13 mouse cellular contexts compared by ENCODE assay signal in genomic region chr7:97012956-97013355, GRCm38 (mm10).
DNase-seq lines count a peak whose midpoint lies in the region; ATAC-seq and TF ChIP-seq lines count a peak whose summit lies in the region.
"Had no signal": no experiment of that assay in that cellular context is flagged by ENCODE, and none has a peak within 500 bp of the region (broad histone marks: within the 10 kb centered on the region; RNA-seq: fewer than 3 reads in every experiment).

No protein-coding gene starts in this region.

- peaks cover 1% of the 10 kb centered on the region for H3K36me3 ChIP-seq in heart, adult 2 months (ENCODE audit: control insufficient read depth, insufficient read depth, low read length)
- H3K36me3 ChIP-seq in heart, embryonic 12.5 days = 0 out of 2 replicates have a peak, but pooled peaks cover 4% of the 10 kb centered on the region
- no peaks in the 10 kb centered on the region for H3K36me3 ChIP-seq in stomach, postnatal 0 days (ENCODE audit: control insufficient read depth, insufficient read depth, low read length)
- no peaks in the 10 kb centered on the region for H3K36me3 ChIP-seq in hindbrain, embryonic 11.5 days (ENCODE audit: control insufficient read depth, insufficient read depth, low read length)
- H3K36me3 ChIP-seq: embryonic facial prominence, embryonic 12.5 days; forebrain, embryonic 12.5 days had no signal

- peaks cover 3% of the 10 kb centered on the region for H3K4me1 ChIP-seq in heart, adult 2 months (ENCODE audit: control insufficient read depth, insufficient read depth, low read length)
- H3K4me1 ChIP-seq in heart, embryonic 12.5 days (replicated peaks) = peaks cover 29% of the 10 kb centered on the region
- H3K4me1 ChIP-seq in stomach, postnatal 0 days (replicated peaks; ENCODE audit: control insufficient read depth, insufficient read depth) = no peaks in the 10 kb centered on the region
- no peaks in the 10 kb centered on the region for H3K4me1 ChIP-seq in hindbrain, embryonic 11.5 days (replicated peaks; ENCODE audit: control insufficient read depth, insufficient read depth, low read length)
- H3K4me1 ChIP-seq: embryonic facial prominence, embryonic 12.5 days; forebrain, embryonic 12.5 days had no signal

- intact Hi-C loops in heart, adult 2 months (cut with DNase I) = no loop called here

- 5% methylated on average over 3 of the region's 3 CpGs for WGBS in heart, adult 2 months
- WGBS in heart, embryonic 12.5 days = 11% methylated on average over 3 of the region's 3 CpGs
- 15% methylated on average over 3 of the region's 3 CpGs for WGBS in stomach, postnatal 0 days
- WGBS in hindbrain, embryonic 11.5 days = 87% methylated on average over 3 of the region's 3 CpGs

- no peak overlapping the region for H3K4me2 ChIP-seq in heart, embryonic 12.5 days
- no peak overlapping the region for H3K4me2 ChIP-seq in stomach, postnatal 0 days (replicated peaks; ENCODE audit: low read depth)
- H3K4me2 ChIP-seq in hindbrain, embryonic 11.5 days (replicated peaks; ENCODE audit: low read depth, low read length) = no peak overlapping the region
- H3K4me2 ChIP-seq: embryonic facial prominence, embryonic 12.5 days; forebrain, embryonic 12.5 days; liver, embryonic 11.5 days had no signal

- peak; percentile 32 to 43 for DNase-seq in heart, adult 2 months
- no peak for DNase-seq in heart, adult 11 months
- DNase-seq in kidney, postnatal 4 days = peak; percentile 10 to 11
- DNase-seq in stomach, postnatal 0 days (ENCODE audit: low spot score) = peak; percentile 26
- no peak for DNase-seq in hindbrain, embryonic 11.5 days (ENCODE audit: low spot score)
- DNase-seq in left cerebral cortex, adult 18-20 months (ENCODE audit: low spot score in 2 of 2) = no peak
- DNase-seq: cerebellum, adult 2 months; gastrocnemius, postnatal 14 days had no signal

- TF ChIP-seq EP300 in heart, adult 2 months (IDR thresholded peaks at IDR 0.05; ENCODE audit: insufficient read depth, low read depth, low read length) = no peak
- TF ChIP-seq EP300 in stomach, postnatal 0 days (optimal IDR thresholded peaks at IDR 0.05) = no peak

- ATAC-seq in heart, embryonic 12.5 days (ENCODE audit: insufficient number of reproducible peaks, low FRiP score) = peak; percentile 79; the same call in 1 of the 2 replicates
- ATAC-seq in stomach, postnatal 0 days (ENCODE audit: low FRiP score, low TSS enrichment) = no peak
- no peak for ATAC-seq in hindbrain, embryonic 11.5 days (ENCODE audit: low FRiP score)
- no peak for ATAC-seq in frontal cortex, adult (ENCODE audit: low TSS enrichment)

- no peak overlapping the region for H3K4me3 ChIP-seq in heart, adult 2 months
- no peak overlapping the region for H3K4me3 ChIP-seq in heart, embryonic 12.5 days
- H3K4me3 ChIP-seq in stomach, postnatal 0 days (ENCODE audit: low read depth, low read length) = no peak overlapping the region
- no peak overlapping the region for H3K4me3 ChIP-seq in hindbrain, embryonic 11.5 days (ENCODE audit: low read depth, low read length)
- H3K4me3 ChIP-seq: embryonic facial prominence, embryonic 12.5 days; forebrain, embryonic 12.5 days had no signal

- H3K27ac ChIP-seq in heart, adult 2 months = peak overlapping the region; percentile 27; the same call in 1 of the 2 replicates
- H3K27ac ChIP-seq in heart, embryonic 12.5 days (ENCODE audit: poor library complexity, severe bottlenecking) = peak overlapping the region; percentile 57; the same call in 1 of the 2 replicates
- no peak overlapping the region for H3K27ac ChIP-seq in stomach, postnatal 0 days (replicated peaks)
- no peak overlapping the region for H3K27ac ChIP-seq in hindbrain, embryonic 11.5 days (ENCODE audit: low read depth, low read length)
- H3K27ac ChIP-seq: embryonic facial prominence, embryonic 12.5 days; forebrain, embryonic 12.5 days had no signal

- H3K9me3 ChIP-seq in heart, embryonic 12.5 days (replicated peaks) = 0 out of 2 replicates have a peak, but pooled peaks cover 4% of the 10 kb centered on the region
- H3K9me3 ChIP-seq in stomach, postnatal 0 days (ENCODE audit: control insufficient read depth, low read length) = no peaks in the 10 kb centered on the region
- H3K9me3 ChIP-seq in hindbrain, embryonic 11.5 days (ENCODE audit: control insufficient read depth, low read length) = no peaks in the 10 kb centered on the region

- TF ChIP-seq POLR2A in heart, adult 2 months (IDR thresholded peaks at IDR 0.05; ENCODE audit: insufficient read depth, low read depth, low read length) = no peak

- no peak overlapping the region for H3K9ac ChIP-seq in heart, adult 2 months (ENCODE audit: low read depth, low read length)
- H3K9ac ChIP-seq in heart, embryonic 12.5 days = no peak overlapping the region
- no peak overlapping the region for H3K9ac ChIP-seq in stomach, postnatal 0 days (ENCODE audit: low read length)
- no peak overlapping the region for H3K9ac ChIP-seq in hindbrain, embryonic 11.5 days (ENCODE audit: low read depth, low read length)
- H3K9ac ChIP-seq: embryonic facial prominence, embryonic 12.5 days; forebrain, embryonic 12.5 days had no signal

- no peaks in the 10 kb centered on the region for H3K27me3 ChIP-seq in heart, adult 2 months (ENCODE audit: control insufficient read depth, insufficient read depth, low read length)
- H3K27me3 ChIP-seq in heart, embryonic 12.5 days (replicated peaks) = no peaks in the 10 kb centered on the region
- no peaks in the 10 kb centered on the region for H3K27me3 ChIP-seq in stomach, postnatal 0 days (ENCODE audit: control insufficient read depth, insufficient read depth, low read length)
- H3K27me3 ChIP-seq in hindbrain, embryonic 11.5 days (ENCODE audit: control insufficient read depth, insufficient read depth, low read length) = no peaks in the 10 kb centered on the region
- H3K27me3 ChIP-seq: embryonic facial prominence, embryonic 12.5 days; forebrain, embryonic 12.5 days had no signal

- TF ChIP-seq CTCF in heart, adult 2 months (IDR thresholded peaks at IDR 0.05) = no peak
- TF ChIP-seq CTCF in stomach, postnatal 0 days (IDR thresholded peaks at IDR 0.05; ENCODE audit: low read depth) = no peak

- no peaks in the 10 kb centered on the region for H3K79me2 ChIP-seq in heart, adult 2 months (replicated peaks; ENCODE audit: control insufficient read depth, insufficient read depth, low read length)

Comparison
In these comparisons a context has a peak if more than half of its experiments do, and no peak if none do; other contexts are left out.
1. DNase-seq: peak in heart, adult 2 months (2 of 2), kidney, postnatal 4 days (2 of 2) and stomach, postnatal 0 days (single experiment); none in heart, adult 11 months (single experiment), hindbrain, embryonic 11.5 days (single experiment) and left cerebral cortex, adult 18-20 months (0 of 2).
2. H3K27ac ChIP-seq: peak in heart, adult 2 months (single experiment) and heart, embryonic 12.5 days (single experiment); none in stomach, postnatal 0 days (single experiment) and hindbrain, embryonic 11.5 days (single experiment).